Mouse (Mus musculus) myocyte (in vitro differentiated cells): ENCODE measurements at regions not wholly inside any gene's neighbourhood (a gene's known extent, or its start where the extent isn't known, plus 50 kb on each side); places are given as distances from the start of the nearest gene placed in this dataset.
"Not testable (repeated sequence)": the region's sequence is repeated elsewhere in the genome, so short reads cannot be mapped to it uniquely, and the experiment has no call there.

Experiments
- H3K27me3 ChIP-seq: one replicate; pipeline ENCODE4 v1.6.1; 2011; ENCODE audit not compliant: control insufficient read depth, insufficient read depth, insufficient read length
- H3K36me3 ChIP-seq: one replicate; pipeline ENCODE4 v1.6.1; 2011; ENCODE audit not compliant: control insufficient read depth, insufficient read depth
- H3K4me2 ChIP-seq: one replicate; pipeline ENCODE4 v1.6.1; 2011; ENCODE audit warnings: low read depth, control low read depth
- H3K4me3 ChIP-seq: one replicate; pipeline ENCODE4 v1.5.1; 2011; ENCODE audit warnings: mild to moderate bottlenecking, control low read depth, moderate library complexity
- H3K79me2 ChIP-seq: one replicate; pipeline ENCODE4 v1.6.1; 2011; ENCODE audit not compliant: control insufficient read depth, insufficient read depth
- H3ac ChIP-seq: one replicate; pipeline ENCODE4 v1.6.1; 2011; ENCODE audit not compliant: control insufficient read depth, insufficient read length
- CEBPB ChIP-seq: IDR thresholded peaks from 2 replicates; pipeline ENCODE4 v1.6.1; 2011; ENCODE audit warnings: mild to moderate bottlenecking, moderate library complexity; ENCODE audit not compliant: poor library complexity, insufficient read depth, severe bottlenecking
- E2F4 ChIP-seq: IDR thresholded peaks from one replicate; pipeline ENCODE4 v1.6.1; 2011; ENCODE audit warnings: mild to moderate bottlenecking, control low read depth, moderate library complexity; ENCODE audit not compliant: insufficient read depth
- MAX ChIP-seq: IDR thresholded peaks from one replicate; pipeline ENCODE4 v1.6.1; 2011; ENCODE audit warnings: low read depth, mild to moderate bottlenecking, control low read depth
- MYOD1 ChIP-seq, 3 experiments: IDR thresholded peaks; one replicate each; pipeline ENCODE4 v1.6.1; 2011; ENCODE audit warnings: control low read depth in 2 of 3, low read depth in 2 of 3, mild to moderate bottlenecking in 2 of 3, moderate library complexity in 1 of 3; ENCODE audit not compliant: insufficient read length in 2 of 3, control insufficient read depth in 1 of 3
- MYOG ChIP-seq, 3 experiments: IDR thresholded peaks; one replicate each; pipeline ENCODE4 v1.6.1; 2011; ENCODE audit warnings: control low read depth in 2 of 3, low read depth in 2 of 3, mild to moderate bottlenecking in 2 of 3; ENCODE audit not compliant: insufficient read length in 2 of 3, control insufficient read depth in 1 of 3, insufficient read depth in 1 of 3
- POLR2A ChIP-seq: IDR thresholded peaks from one replicate; pipeline ENCODE4 v1.6.1; 2011; ENCODE audit warnings: low read depth, mild to moderate bottlenecking, control low read depth, moderate library complexity; ENCODE audit not compliant: insufficient read length
- POLR2AphosphoS2 ChIP-seq: IDR thresholded peaks from one replicate; pipeline ENCODE4 v1.6.1; 2011; ENCODE audit warnings: low read depth, control low read depth; ENCODE audit not compliant: insufficient read length
- REST ChIP-seq: IDR thresholded peaks from one replicate; pipeline ENCODE4 v1.6.1; 2011; ENCODE audit warnings: mild to moderate bottlenecking, control low read depth, moderate library complexity; ENCODE audit not compliant: insufficient read depth, insufficient read length
- SRF ChIP-seq: IDR thresholded peaks from one replicate; pipeline ENCODE4 v1.6.1; 2011; ENCODE audit warnings: low read depth; ENCODE audit not compliant: control insufficient read depth, insufficient read length
- TCF12 ChIP-seq: IDR thresholded peaks from one replicate; pipeline ENCODE4 v1.6.1; 2011; ENCODE audit warnings: mild to moderate bottlenecking, control low read depth; ENCODE audit not compliant: poor library complexity, insufficient read depth, severe bottlenecking
- TCF3 ChIP-seq: IDR thresholded peaks from one replicate; pipeline ENCODE4 v1.6.1; 2011; ENCODE audit warnings: low read depth, control low read depth; ENCODE audit not compliant: insufficient read length
- USF1 ChIP-seq: IDR thresholded peaks from one replicate; pipeline ENCODE4 v1.6.1; 2011; ENCODE audit warnings: low read depth, mild to moderate bottlenecking, control low read depth, moderate library complexity

DNA sequence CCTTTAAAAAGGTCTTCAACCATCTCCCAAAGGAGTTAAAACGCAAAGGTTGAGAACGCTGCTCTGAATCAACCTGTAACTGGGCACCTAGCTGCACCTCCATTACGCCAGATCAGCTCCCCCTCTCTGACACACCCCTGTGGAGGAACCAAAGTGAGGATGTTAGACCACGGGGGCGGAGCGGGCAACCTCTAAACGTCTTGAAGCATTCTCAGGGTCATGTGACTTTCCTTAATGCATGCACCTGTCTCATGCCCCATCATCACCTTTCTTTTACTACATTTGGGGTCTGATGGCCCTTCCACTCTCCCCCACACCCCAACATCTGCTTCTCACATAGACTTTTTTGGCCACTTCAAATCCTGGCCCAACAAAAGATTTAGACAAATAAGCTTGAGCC, 77.9 kb upstream of the Med13l start:
- Histone ChIP-seq H3ac (no peak overlapping the region), H3K4me3 (no peak overlapping the region), H3K79me2 (no peaks in the 10 kb centered on the region), H3K27me3 (no peaks in the 10 kb centered on the region), H3K36me3 (no peaks in the 10 kb centered on the region), H3K4me2 (no peak overlapping the region)
- TF ChIP-seq MYOG (IDR thresholded peaks at IDR 0.05; ENCODE audit: control insufficient read depth in 1 of 3, insufficient read depth in 1 of 3, insufficient read length in 2 of 3, low read depth in 2 of 3) (no peak), POLR2A (no peak), SRF (no peak), TCF12 (no peak), TCF3 (no peak), MAX (no peak), POLR2AphosphoS2 (no peak), REST (no peak), USF1 (no peak), MYOD1 (IDR thresholded peaks at IDR 0.05; ENCODE audit: control insufficient read depth in 1 of 3, insufficient read length in 2 of 3, low read depth in 2 of 3) (no peak), CEBPB (no peak), E2F4 (no peak)

- Histone ChIP-seq H3K79me2 (no peaks in the 10 kb centered on the region), H3K4me3 (no peak overlapping the region), H3ac (no peak overlapping the region), H3K36me3 (no peaks in the 10 kb centered on the region), H3K27me3 (no peaks in the 10 kb centered on the region), H3K4me2 (no peak overlapping the region)
- TF ChIP-seq MYOG (IDR thresholded peaks at IDR 0.05; ENCODE audit: control insufficient read depth in 1 of 3, insufficient read depth in 1 of 3, insufficient read length in 2 of 3, low read depth in 2 of 3) (no peak), CEBPB (no peak), REST (no peak), MAX (no peak), SRF (no peak), POLR2AphosphoS2 (no peak), TCF12 (no peak), POLR2A (no peak), TCF3 (no peak), USF1 (no peak), MYOD1 (IDR thresholded peaks at IDR 0.05; ENCODE audit: control insufficient read depth in 1 of 3, insufficient read length in 2 of 3, low read depth in 2 of 3) (no peak)
Measured at GRCm38 (mm10) chr5:118483001-118483400, 77.5 kb upstream of the Med13l start.

DNA sequence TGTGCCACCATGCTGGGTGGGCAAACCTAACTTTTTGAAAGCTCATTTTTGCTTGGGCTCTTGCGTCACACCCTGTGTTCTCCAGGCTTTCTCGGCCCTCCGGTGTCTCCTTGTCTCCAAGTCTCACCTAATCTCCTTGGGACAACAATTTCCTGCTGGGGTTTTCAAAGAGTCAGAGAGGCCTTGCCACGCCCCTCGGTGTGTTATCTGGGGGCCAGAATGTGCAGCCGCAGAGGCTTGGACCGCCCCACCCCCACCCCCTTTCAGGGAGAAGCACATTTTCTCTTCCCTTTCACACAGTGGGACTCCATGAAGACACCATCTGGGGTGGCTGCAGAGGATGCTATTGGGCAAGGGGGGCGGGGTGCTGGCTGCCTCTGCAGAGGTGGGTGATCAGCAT, 76.9 kb upstream of the Med13l start:
- H3ac ChIP-seq = no peak overlapping the region
- H3K79me2 ChIP-seq = no peaks in the 10 kb centered on the region
- no peaks in the 10 kb centered on the region for H3K27me3 ChIP-seq
- H3K4me3 ChIP-seq = no peak overlapping the region
- TF ChIP-seq MAX = no peak
- TF ChIP-seq POLR2A = no peak
- no peak for TF ChIP-seq MYOG (IDR thresholded peaks at IDR 0.05; ENCODE audit: control insufficient read depth in 1 of 3, insufficient read depth in 1 of 3, insufficient read length in 2 of 3, low read depth in 2 of 3)
- TF ChIP-seq E2F4 = no peak
- no peak for TF ChIP-seq TCF3
- no peak for TF ChIP-seq USF1
- TF ChIP-seq CEBPB = no peak
- no peak for TF ChIP-seq REST
- H3K4me2 ChIP-seq = no peak overlapping the region
- no peaks in the 10 kb centered on the region for H3K36me3 ChIP-seq

- Histone ChIP-seq H3K36me3 (no peaks in the 10 kb centered on the region), H3K4me3 (no peak overlapping the region), H3K27me3 (no peaks in the 10 kb centered on the region), H3ac (no peak overlapping the region), H3K79me2 (no peaks in the 10 kb centered on the region), H3K4me2 (no peak overlapping the region)
- no peak for TF ChIP-seq CEBPB
- no peak for TF ChIP-seq USF1
- no peak for TF ChIP-seq TCF12
- no peak for TF ChIP-seq TCF3
- TF ChIP-seq SRF = no peak
- no peak for TF ChIP-seq MYOD1 (IDR thresholded peaks at IDR 0.05; ENCODE audit: control insufficient read depth in 1 of 3, insufficient read length in 2 of 3, low read depth in 2 of 3)
- TF ChIP-seq MYOG (IDR thresholded peaks at IDR 0.05; ENCODE audit: control insufficient read depth in 1 of 3, insufficient read depth in 1 of 3, insufficient read length in 2 of 3, low read depth in 2 of 3) = no peak
Measured at GRCm38 (mm10) chr5:118485191-118485590, 75.3 kb upstream of the Med13l start.

- H3K4me3 ChIP-seq, H3K4me2 ChIP-seq, H3K27me3 ChIP-seq, H3K36me3 ChIP-seq, H3ac ChIP-seq, H3K79me2 ChIP-seq: not testable (repeated sequence)
Measured at GRCm38 (mm10) chr5:118492522-118492921, 68.0 kb upstream of the Med13l start.
